ENCODE assay signal across 25 mouse cellular contexts in genomic region chr14:102656235-102656634, GRCm38 (mm10).
"Had no signal": no experiment of that assay in that cellular context is flagged by ENCODE, and none has a peak within 500 bp of the region (broad histone marks: within the 10 kb centered on the region; RNA-seq: fewer than 3 reads in every experiment).

No protein-coding gene starts in this region.

- H3K27ac ChIP-seq: heart, embryonic 10.5 days; hindbrain, embryonic 10.5 days; hindbrain, embryonic 12.5 days; hindbrain, embryonic 15.5 days; hindbrain, postnatal 0 days; layer of hippocampus, adult 2 months; left cerebral cortex, adult 2 months; limb, embryonic 10.5 days; limb, embryonic 12.5 days; liver, embryonic 13.5 days had no signal

- H3K9me3 ChIP-seq: heart, embryonic 10.5 days; hindbrain, embryonic 10.5 days; hindbrain, embryonic 12.5 days; hindbrain, embryonic 15.5 days; limb, embryonic 10.5 days; liver, embryonic 13.5 days had no signal

- H3K4me1 ChIP-seq: heart, embryonic 10.5 days; heart, embryonic 12.5 days; hindbrain, embryonic 10.5 days; hindbrain, embryonic 12.5 days; hindbrain, embryonic 15.5 days; limb, embryonic 10.5 days; limb, embryonic 12.5 days; liver, embryonic 13.5 days had no signal

- H3K36me3 ChIP-seq: heart, embryonic 10.5 days; heart, embryonic 12.5 days; hindbrain, embryonic 10.5 days; hindbrain, embryonic 12.5 days; hindbrain, embryonic 15.5 days; limb, embryonic 10.5 days; limb, embryonic 12.5 days; liver, embryonic 13.5 days had no signal

- H3K27me3 ChIP-seq: heart, embryonic 12.5 days; hindbrain, embryonic 12.5 days; hindbrain, embryonic 15.5 days; limb, embryonic 12.5 days; liver, embryonic 13.5 days had no signal

- DNase-seq: gastrocnemius, postnatal 14 days; gastrocnemius, postnatal 36 days; heart, adult 18-20 months; heart, postnatal 10 days; heart, postnatal 4 days; kidney, adult 11 months; kidney, adult 2 months; kidney, adult 9 months; kidney, postnatal 10 days; kidney, postnatal 25 days; kidney, postnatal 4 days; liver; liver, embryonic 13.5 days had no signal

- H3K9ac ChIP-seq: heart, embryonic 12.5 days; hindbrain, embryonic 12.5 days; hindbrain, embryonic 15.5 days; limb, embryonic 12.5 days; liver, embryonic 13.5 days had no signal

- H3K4me3 ChIP-seq: heart, embryonic 10.5 days; heart, embryonic 12.5 days; hindbrain, embryonic 10.5 days; hindbrain, embryonic 12.5 days; hindbrain, embryonic 15.5 days; layer of hippocampus, adult 2 months; left cerebral cortex, adult 2 months; limb, embryonic 10.5 days; limb, embryonic 12.5 days; liver, embryonic 13.5 days had no signal

- ATAC-seq: hindbrain, postnatal 0 days; intestine, embryonic 16.5 days had no signal

- H3K4me2 ChIP-seq: heart, embryonic 12.5 days; hindbrain, embryonic 12.5 days; hindbrain, embryonic 15.5 days; limb, embryonic 12.5 days; liver, embryonic 11.5 days; liver, embryonic 13.5 days had no signal
